Mouse (Mus musculus): ENCODE results near the gene Slain1.

DNA sequence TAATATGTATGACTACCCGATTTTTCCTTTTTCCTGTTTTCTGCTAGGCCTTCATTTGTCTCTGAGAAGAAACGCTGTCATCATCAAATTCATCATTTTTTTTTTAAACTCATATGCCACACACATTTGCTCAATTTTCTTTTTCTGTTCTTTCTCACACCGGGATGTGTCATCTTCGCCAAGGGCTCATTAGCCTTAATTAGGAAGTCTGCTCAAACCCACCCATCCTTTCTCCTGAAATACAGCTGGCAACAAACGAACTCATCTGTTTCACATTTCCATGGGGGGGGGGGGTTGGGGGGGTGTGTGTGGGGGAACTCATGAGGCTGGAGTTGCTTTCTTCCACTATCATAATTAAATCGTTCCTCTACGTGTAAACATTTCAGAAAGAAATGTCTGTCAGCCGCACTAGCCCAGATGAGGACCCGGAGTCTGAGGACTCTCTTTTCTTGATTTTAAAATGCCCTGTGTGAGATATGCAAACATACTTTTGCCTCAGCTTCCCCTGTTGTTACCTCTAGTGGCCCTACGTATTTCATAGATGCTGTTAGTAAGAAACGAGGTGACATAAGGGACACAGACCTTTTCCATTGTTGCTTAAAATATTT is 79.8 kb downstream of the Slain1 start:
- TF ChIP-seq CTCF (IDR thresholded peaks at IDR 0.05; ENCODE audit: borderline replicate concordance, control insufficient read depth, extremely low read depth, insufficient read depth, low read length, poor library complexity): no peak
- no peak for TF ChIP-seq POLR2A (IDR thresholded peaks at IDR 0.05; ENCODE audit: control insufficient read depth, extremely low read depth, insufficient read depth, low read length, poor library complexity)

All from thymus, adult 2 months (tissue).